Mouse (Mus musculus) forebrain, embryonic 11.5 days (tissue): ENCODE measurements around the gene Ranbp1. TPM values are rescaled to one million over a fixed set of nuclear protein-coding genes. Genes with fewer than 3 reads are reported as not detected.
A peak's percentile ranks its signal among the peaks of the same experiment; 100 is the strongest.

Experiments used
- ATAC-seq: fragments of 200-750 bp; cut with Nextera tagmentation; replicated peaks from 2 replicates; pipeline ENCODE4 v1.8.0; 2017; ENCODE audit warnings: moderate TSS enrichment; ENCODE audit not compliant: low FRiP score
- DNase-seq: peaks from one replicate; pipeline ENCODE4 v3.0.0-alpha.2; 2017; ENCODE audit warnings: low spot score
- H3K27ac ChIP-seq: fragments of 300-500 bp; sonication (generic); 2 replicates; pipeline ENCODE4 v1.5.1; 2014; ENCODE audit warnings: low read depth, low read length
- H3K27me3 ChIP-seq: fragments of 300-500 bp; sonication (generic); 2 replicates; pipeline ENCODE4 v1.6.1; 2014; ENCODE audit warnings: mild to moderate bottlenecking, low read length, mixed read lengths; ENCODE audit not compliant: control insufficient read depth, insufficient read depth
- H3K36me3 ChIP-seq: fragments of 300-500 bp; sonication (generic); 2 replicates; pipeline ENCODE4 v1.6.1; 2014; ENCODE audit warnings: mild to moderate bottlenecking, low read length, moderate library complexity, mixed read lengths; ENCODE audit not compliant: control insufficient read depth, insufficient read depth
- H3K4me1 ChIP-seq: fragments of 300-500 bp; sonication (generic); replicated peaks from 2 replicates; pipeline ENCODE4 v1.6.1; 2014; ENCODE audit warnings: low read length, mixed read lengths; ENCODE audit not compliant: control insufficient read depth, insufficient read depth
- H3K4me2 ChIP-seq: fragments of 300-500 bp; sonication (generic); 2 replicates; pipeline ENCODE4 v1.6.1; 2014; ENCODE audit warnings: low read depth, mild to moderate bottlenecking, low read length, moderate library complexity, mixed read lengths; ENCODE audit not compliant: severe bottlenecking
- H3K4me3 ChIP-seq: fragments of 300-500 bp; sonication (generic); 2 replicates; pipeline ENCODE4 v1.5.1; 2014; ENCODE audit warnings: low read depth, low read length
- H3K9ac ChIP-seq: fragments of 300-500 bp; sonication (generic); 2 replicates; pipeline ENCODE4 v1.6.1; 2014; ENCODE audit warnings: low read length
- H3K9me3 ChIP-seq: fragments of 300-500 bp; sonication (generic); 2 replicates; pipeline ENCODE4 v1.6.1; 2016; ENCODE audit warnings: low read length, mixed read lengths; ENCODE audit not compliant: control insufficient read depth
- WGBS: fragments of 180-500 bp; shearing (Covaris S2); extraction: QIAGEN DNeasy Blood & Tissue Kit; methylation state at CpG from one replicate; pipeline ENCODE4 v1.1.7; 2014; 5-methylcytosine and 5-hydroxymethylcytosine counted together
- polyA plus RNA-seq: library from polyadenylated mRNA; unstranded; fragments of >200 nt; fragmentation: Nextera tagmentation; extraction: Ambion mirVana; gene quantifications from 2 replicates; pipeline ENCODE4 v1.2.1, GENCODE M21; 2014

Ranbp1 gene
- polyA plus RNA-seq, 1 experiment from 2014 or later, result 1,252 TPM

GRCm38 (mm10) chr16:18236676-18237501 lies 11.6 kb downstream of the Ranbp1 start:
- Histone ChIP-seq H3K4me1 (peaks cover 7% of the 10 kb centered on the region), H3K4me2 (no peak overlapping the region), H3K27ac (no peak overlapping the region), H3K36me3 (peaks cover 17% of the 10 kb centered on the region), H3K27me3 (no peaks in the 10 kb centered on the region), H3K9ac (no peak overlapping the region; the same call in none of the 2 replicates), H3K9me3 (no peaks in the 10 kb centered on the region), H3K4me3 (no peak overlapping the region)
- WGBS, result 81% methylated on average over 7 of the region's 7 CpGs
- ATAC-seq (no peak), DNase-seq (no peak)

- 6% methylated on average over 19 of the region's 19 CpGs for WGBS
- DNase-seq (peak; percentile 82), ATAC-seq (peak; percentile 67)
- peak overlapping the region; percentile 91 for H3K9ac ChIP-seq
- H3K36me3 ChIP-seq, result peaks cover 9% of the 10 kb centered on the region
- peak overlapping the region; percentile 80 for H3K4me2 ChIP-seq
- H3K27me3 ChIP-seq, result no peaks in the 10 kb centered on the region
- peak overlapping the region; percentile 87 for H3K4me3 ChIP-seq
- peak overlapping the region; percentile 83 for H3K27ac ChIP-seq
- H3K4me1 ChIP-seq, result peaks cover 7% of the 10 kb centered on the region
- no peaks in the 10 kb centered on the region for H3K9me3 ChIP-seq
These were observed 13.0 kb downstream of the Ranbp1 start for GRCm38 (mm10) chr16:18235389-18236065.

GRCm38 (mm10) chr16:18234671-18235388 lies 13.7 kb downstream of the Ranbp1 start, which contains the start of gene Zdhhc8:
Zdhhc8 (minus strand) TSS chr16:18235136.
- Histone ChIP-seq H3K4me1 (peaks cover 7% of the 10 kb centered on the region), H3K9ac (peak within 1 kb of the TSS; percentile 91), H3K27ac (peak within 1 kb of the TSS; percentile 83), H3K36me3 (peaks cover 9% of the 10 kb centered on the region), H3K9me3 (no peaks in the 10 kb centered on the region), H3K4me2 (peak within 1 kb of the TSS; percentile 80), H3K4me3 (peak within 1 kb of the TSS; percentile 87), H3K27me3 (no peaks in the 10 kb centered on the region)
- WGBS, result under 1% methylated on average over 77 of the region's 79 CpGs
- ATAC-seq, result peak; percentile 73
- DNase-seq, result peak; percentile 82

- Histone ChIP-seq H3K9ac (peak overlapping the region; percentile 91), H3K4me1 (peaks cover 7% of the 10 kb centered on the region), H3K27me3 (no peaks in the 10 kb centered on the region), H3K27ac (no peak overlapping the region), H3K4me3 (peak overlapping the region; percentile 87), H3K9me3 (no peaks in the 10 kb centered on the region), H3K4me2 (peak overlapping the region; percentile 80), H3K36me3 (peaks cover 4% of the 10 kb centered on the region; the same call in 1 of the 2 replicates)
- ATAC-seq, result peak; percentile 9
- WGBS, result 21% methylated on average over 13 of the region's 13 CpGs
- DNase-seq, result no peak
These were observed 14.4 kb downstream of the Ranbp1 start for GRCm38 (mm10) chr16:18233919-18234670.

- no peaks in the 10 kb centered on the region for H3K9me3 ChIP-seq
- ATAC-seq (no peak), DNase-seq (no peak)
- H3K9ac ChIP-seq, result peak overlapping the region; percentile 91; the same call in 1 of the 2 replicates
- H3K4me2 ChIP-seq, result no peak overlapping the region; the same call in 1 of the 2 replicates
- WGBS, result 64% methylated on average over 1 of the region's 1 CpGs
- H3K36me3 ChIP-seq, result no peaks in the 10 kb centered on the region; the same call in 1 of the 2 replicates
- H3K4me3 ChIP-seq, result no peak overlapping the region
- no peaks in the 10 kb centered on the region for H3K27me3 ChIP-seq
- peaks cover 7% of the 10 kb centered on the region for H3K4me1 ChIP-seq
- no peak overlapping the region for H3K27ac ChIP-seq
These were observed 15.1 kb downstream of the Ranbp1 start for GRCm38 (mm10) chr16:18233451-18233850.

GRCm38 (mm10) chr16:18231451-18231850 lies 17.1 kb downstream of the Ranbp1 start:
- no peak overlapping the region for H3K4me3 ChIP-seq
- H3K9me3 ChIP-seq, result no peaks in the 10 kb centered on the region
- H3K36me3 ChIP-seq, result no peaks in the 10 kb centered on the region
- ATAC-seq (no peak), DNase-seq (peak; percentile 45)
- H3K27ac ChIP-seq, result no peak overlapping the region
- no peaks in the 10 kb centered on the region for H3K27me3 ChIP-seq
- no peak overlapping the region for H3K9ac ChIP-seq
- H3K4me1 ChIP-seq, result peaks cover 7% of the 10 kb centered on the region
- no peak overlapping the region for H3K4me2 ChIP-seq
- WGBS, result 91% methylated on average over 4 of the region's 4 CpGs

- ATAC-seq (no peak), DNase-seq (no peak)
- 82% methylated on average over 3 of the region's 3 CpGs for WGBS
- H3K27ac ChIP-seq, result no peak overlapping the region
- H3K4me1 ChIP-seq, result peaks cover 7% of the 10 kb centered on the region
- no peak overlapping the region for H3K9ac ChIP-seq
- no peak overlapping the region for H3K4me3 ChIP-seq
- H3K9me3 ChIP-seq, result no peaks in the 10 kb centered on the region
- H3K4me2 ChIP-seq, result no peak overlapping the region
- H3K27me3 ChIP-seq, result no peaks in the 10 kb centered on the region
- H3K36me3 ChIP-seq, result no peaks in the 10 kb centered on the region
These were observed 17.5 kb downstream of the Ranbp1 start for GRCm38 (mm10) chr16:18231047-18231446.

GRCm38 (mm10) chr16:18230617-18231016 lies 17.9 kb downstream of the Ranbp1 start:
- Histone ChIP-seq H3K4me3 (no peak overlapping the region), H3K4me2 (no peak overlapping the region), H3K9ac (no peak overlapping the region), H3K27ac (no peak overlapping the region), H3K9me3 (no peaks in the 10 kb centered on the region), H3K4me1 (peaks cover 5% of the 10 kb centered on the region), H3K36me3 (no peaks in the 10 kb centered on the region), H3K27me3 (no peaks in the 10 kb centered on the region)
- ATAC-seq, result no peak
- no peak for DNase-seq
- WGBS, result 94% methylated on average over 6 of the region's 6 CpGs
